Mouse (Mus musculus) stomach, embryonic 14.5 days (tissue): Measurements from ENCODE around the gene Fto. TPM values are rescaled to one million over a fixed set of nuclear protein-coding genes. Genes with fewer than 3 reads are reported as not detected.

Experiments used
- ATAC-seq: fragments of 200-750 bp; cut with Nextera tagmentation; 2 replicates; pipeline ENCODE4 v1.8.0; 2017; ENCODE audit warnings: low read depth, moderate TSS enrichment; ENCODE audit not compliant: insufficient number of reproducible peaks, insufficient read depth, low FRiP score
- H3K27ac ChIP-seq: fragments of 300-500 bp; sonication (generic); 2 replicates; pipeline ENCODE4 v1.5.1; 2014; ENCODE audit warnings: mild to moderate bottlenecking, low read length, moderate library complexity, mixed read lengths
- H3K27me3 ChIP-seq: fragments of 300-500 bp; sonication (generic); 2 replicates; pipeline ENCODE4 v1.6.1; 2014; ENCODE audit warnings: low read length, control low read depth, mixed read lengths; ENCODE audit not compliant: control insufficient read depth, insufficient read depth
- H3K36me3 ChIP-seq: fragments of 300-500 bp; sonication (generic); 2 replicates; pipeline ENCODE4 v1.6.1; 2014; ENCODE audit warnings: mild to moderate bottlenecking, control low read depth, low read length, moderate library complexity, mixed read lengths; ENCODE audit not compliant: control insufficient read depth, insufficient read depth
- H3K4me1 ChIP-seq: fragments of 300-500 bp; sonication (generic); 2 replicates; pipeline ENCODE4 v1.6.1; 2014; ENCODE audit warnings: low read length, control low read depth, mixed read lengths; ENCODE audit not compliant: control insufficient read depth, insufficient read depth
- H3K4me2 ChIP-seq: fragments of 300-500 bp; sonication (generic); replicated peaks from 2 replicates; pipeline ENCODE4 v1.6.1; 2014; ENCODE audit warnings: low read depth, low read length, control low read depth
- H3K4me3 ChIP-seq: fragments of 300-500 bp; sonication (generic); 2 replicates; pipeline ENCODE4 v1.5.1; 2014; ENCODE audit warnings: low read depth, low read length, control low read depth
- H3K9ac ChIP-seq: fragments of 300-500 bp; sonication (generic); replicated peaks from 2 replicates; pipeline ENCODE4 v1.6.1; 2014; ENCODE audit warnings: low read depth, mild to moderate bottlenecking, control low read depth, low read length, moderate library complexity, mixed read lengths
- H3K9me3 ChIP-seq: fragments of 300-500 bp; sonication (generic); 2 replicates; pipeline ENCODE4 v1.6.1; 2016; ENCODE audit warnings: low read depth, low read length, control low read depth; ENCODE audit not compliant: control insufficient read depth
- WGBS: fragments of 180-500 bp; shearing (Covaris S2); extraction: QIAGEN DNeasy Blood & Tissue Kit; methylation state at CpG from one replicate; pipeline ENCODE4 v1.1.7; 2014; 5-methylcytosine and 5-hydroxymethylcytosine counted together
- polyA plus RNA-seq: library from polyadenylated mRNA; unstranded; fragments of >200 nt; fragmentation: Nextera tagmentation; extraction: Ambion mirVana; gene quantifications from 2 replicates; pipeline ENCODE4 v1.2.1, GENCODE M21; 2014

Gene Fto
- polyA plus RNA-seq, 1 experiment from 2014 or later = 89.6 TPM

- no peaks in the 10 kb centered on the region for H3K27me3 ChIP-seq
- H3K4me1 ChIP-seq = peaks cover 31% of the 10 kb centered on the region
- H3K9ac ChIP-seq = no peak overlapping the region
- H3K9me3 ChIP-seq = no peaks in the 10 kb centered on the region
- peaks cover 6% of the 10 kb centered on the region; the same call in 1 of the 2 replicates for H3K36me3 ChIP-seq
- 80% methylated on average over 11 of the region's 11 CpGs for WGBS
- H3K27ac ChIP-seq = no peak overlapping the region
- H3K4me3 ChIP-seq = no peak overlapping the region
- ATAC-seq = no peak
- H3K4me2 ChIP-seq = no peak overlapping the region
Observed at GRCm38 (mm10) chr8:91327471-91328205, 14.3 kb downstream of the Fto start.

- no peak overlapping the region for H3K27ac ChIP-seq
Observed at GRCm38 (mm10) chr8:91329056-91329455, 15.7 kb downstream of the Fto start.

GRCm38 (mm10) chr8:91329461-91329850, 16.1 kb downstream of the Fto start:
- Histone ChIP-seq H3K4me2 (no peak overlapping the region), H3K36me3 (peaks cover 6% of the 10 kb centered on the region; the same call in 1 of the 2 replicates), H3K9me3 (no peaks in the 10 kb centered on the region), H3K4me1 (peaks cover 31% of the 10 kb centered on the region), H3K27ac (no peak overlapping the region), H3K27me3 (no peaks in the 10 kb centered on the region), H3K4me3 (no peak overlapping the region), H3K9ac (no peak overlapping the region)
- ATAC-seq = no peak
- WGBS = 41% methylated on average over 6 of the region's 6 CpGs

More at GRCm38 (mm10) chr8:91329056-91329455, 15.7 kb downstream of the Fto start:
- H3K4me3 ChIP-seq = no peak overlapping the region
- H3K4me1 ChIP-seq = peaks cover 31% of the 10 kb centered on the region
- no peak overlapping the region for H3K9ac ChIP-seq
- no peaks in the 10 kb centered on the region for H3K9me3 ChIP-seq
- no peak overlapping the region for H3K4me2 ChIP-seq
- no peaks in the 10 kb centered on the region for H3K27me3 ChIP-seq
- no peak for ATAC-seq
- H3K36me3 ChIP-seq = peaks cover 6% of the 10 kb centered on the region; the same call in 1 of the 2 replicates
- WGBS = 75% methylated on average over 9 of the region's 9 CpGs

GRCm38 (mm10) chr8:91338389-91339154, 25.2 kb downstream of the Fto start:
- whole genome bisulfite sequencing = 76% methylated on average over 6 of the region's 6 CpGs
- no peak for ATAC-seq
- H3K36me3 ChIP-seq = no peaks in the 10 kb centered on the region
- no peaks in the 10 kb centered on the region for H3K27me3 ChIP-seq
- peaks cover 8% of the 10 kb centered on the region for H3K4me1 ChIP-seq
- no peak overlapping the region for H3K4me2 ChIP-seq
- H3K9ac ChIP-seq = no peak overlapping the region
- no peak overlapping the region for H3K4me3 ChIP-seq
- H3K9me3 ChIP-seq = no peaks in the 10 kb centered on the region
- H3K27ac ChIP-seq = no peak overlapping the region

- Histone ChIP-seq H3K4me2 (no peak overlapping the region), H3K27ac (no peak overlapping the region), H3K9ac (no peak overlapping the region), H3K4me3 (no peak overlapping the region), H3K27me3 (no peaks in the 10 kb centered on the region), H3K4me1 (peaks cover 8% of the 10 kb centered on the region), H3K9me3 (no peaks in the 10 kb centered on the region), H3K36me3 (no peaks in the 10 kb centered on the region)
- ATAC-seq = no peak
- 70% methylated on average over 8 of the region's 8 CpGs for WGBS
Observed at GRCm38 (mm10) chr8:91339651-91340050, 26.3 kb downstream of the Fto start.

- Histone ChIP-seq H3K4me2 (no peak overlapping the region), H3K27me3 (no peaks in the 10 kb centered on the region), H3K27ac (no peak overlapping the region), H3K36me3 (no peaks in the 10 kb centered on the region), H3K9ac (no peak overlapping the region), H3K4me3 (no peak overlapping the region), H3K9me3 (no peaks in the 10 kb centered on the region), H3K4me1 (peaks cover 8% of the 10 kb centered on the region)
- ATAC-seq = no peak
- WGBS = 31% methylated on average over 1 of the region's 1 CpGs
Observed at GRCm38 (mm10) chr8:91340746-91341145, 27.4 kb downstream of the Fto start.

- H3K4me3 ChIP-seq = no peak overlapping the region
- no peak overlapping the region for H3K9ac ChIP-seq
- H3K27me3 ChIP-seq = no peaks in the 10 kb centered on the region
- H3K36me3 ChIP-seq = no peaks in the 10 kb centered on the region
- H3K4me1 ChIP-seq = peaks cover 8% of the 10 kb centered on the region
- H3K27ac ChIP-seq = no peak overlapping the region
- no peaks in the 10 kb centered on the region for H3K9me3 ChIP-seq
- H3K4me2 ChIP-seq = no peak overlapping the region
- 51% methylated on average over 5 of the region's 5 CpGs for WGBS
- no peak for ATAC-seq
Observed at GRCm38 (mm10) chr8:91342196-91342595, 28.9 kb downstream of the Fto start.

- WGBS = 81% methylated on average over 5 of the region's 5 CpGs
- no peak for ATAC-seq
- H3K4me1 ChIP-seq = peaks cover 8% of the 10 kb centered on the region
- no peaks in the 10 kb centered on the region for H3K9me3 ChIP-seq
- H3K36me3 ChIP-seq = no peaks in the 10 kb centered on the region
- H3K9ac ChIP-seq = no peak overlapping the region
- no peaks in the 10 kb centered on the region for H3K27me3 ChIP-seq
- no peak overlapping the region for H3K4me3 ChIP-seq
- no peak overlapping the region for H3K4me2 ChIP-seq
- H3K27ac ChIP-seq = no peak overlapping the region
Observed at GRCm38 (mm10) chr8:91342798-91343197, 29.5 kb downstream of the Fto start.
